Mouse (Mus musculus) stomach, postnatal 0 days (tissue): ENCODE measurements around the gene Actr10. TPM values are rescaled to one million over a fixed set of nuclear protein-coding genes. Genes with fewer than 3 reads are reported as not detected.

Experiments used
- ATAC-seq: fragments of 200-750 bp; cut with Nextera tagmentation; 2 replicates; pipeline ENCODE4 v1.8.0; 2017; ENCODE audit not compliant: low FRiP score, low TSS enrichment
- DNase-seq: peaks from one replicate; pipeline ENCODE4 v3.0.0-alpha.2; 2016; ENCODE audit warnings: low spot score
- H3K27ac ChIP-seq: fragments of 300-500 bp; sonication (generic); replicated peaks from 2 replicates; pipeline ENCODE4 v1.5.1; 2014; ENCODE audit warnings: mild to moderate bottlenecking, control low read depth
- H3K27me3 ChIP-seq: fragments of 300-500 bp; sonication (generic); 2 replicates; pipeline ENCODE4 v1.6.1; 2014; ENCODE audit warnings: low read length; ENCODE audit not compliant: control insufficient read depth, insufficient read depth
- H3K36me3 ChIP-seq: fragments of 300-500 bp; sonication (generic); 2 replicates; pipeline ENCODE4 v1.6.1; 2014; ENCODE audit warnings: low read length, mixed read lengths; ENCODE audit not compliant: control insufficient read depth, insufficient read depth
- H3K4me1 ChIP-seq: fragments of 300-500 bp; sonication (generic); replicated peaks from 2 replicates; pipeline ENCODE4 v1.6.1; 2014; ENCODE audit warnings: antibody characterized with exemption; ENCODE audit not compliant: control insufficient read depth, insufficient read depth
- H3K4me2 ChIP-seq: fragments of 300-500 bp; sonication (generic); replicated peaks from 2 replicates; pipeline ENCODE4 v1.6.1; 2014; ENCODE audit warnings: low read depth, mild to moderate bottlenecking, control low read depth, moderate library complexity
- H3K4me3 ChIP-seq: fragments of 300-500 bp; sonication (generic); 2 replicates; pipeline ENCODE4 v1.5.1; 2014; ENCODE audit warnings: low read depth, low read length, control low read depth
- H3K9ac ChIP-seq: fragments of 300-500 bp; sonication (generic); 2 replicates; pipeline ENCODE4 v1.6.1; 2014; ENCODE audit warnings: mild to moderate bottlenecking, low read length, control low read depth, mixed read lengths
- H3K9me3 ChIP-seq: fragments of 300-500 bp; sonication (generic); 2 replicates; pipeline ENCODE4 v1.6.1; 2016; ENCODE audit warnings: low read length; ENCODE audit not compliant: control insufficient read depth
- CTCF ChIP-seq: IDR thresholded peaks from 2 replicates; pipeline ENCODE4 v1.5.1; 2016; ENCODE audit warnings: antibody characterized with exemption, low read depth, mild to moderate bottlenecking, moderate library complexity
- EP300 ChIP-seq: optimal IDR thresholded peaks from 2 replicates; pipeline ENCODE3; 2016; ENCODE audit warnings: antibody characterized with exemption
- WGBS: fragments of 180-500 bp; shearing (Covaris S2); extraction: QIAGEN DNeasy Blood & Tissue Kit; methylation state at CpG from one replicate; pipeline ENCODE4 v1.1.7; 2014; 5-methylcytosine and 5-hydroxymethylcytosine counted together
- polyA plus RNA-seq: library from polyadenylated mRNA; unstranded; fragments of >200 nt; fragmentation: Nextera tagmentation; extraction: Ambion mirVana; gene quantifications from 2 replicates; pipeline ENCODE4 v1.2.1, GENCODE M21; 2015

Gene Actr10
- polyA plus RNA-seq, 1 experiment from 2014 or later: 199 TPM

GRCm38 (mm10) chr12:71001456-71001855 is 63.8 kb downstream of the Actr10 start:
- no peak overlapping the region for H3K4me3 ChIP-seq
- TF ChIP-seq CTCF (no peak), EP300 (no peak)
- 69% methylated on average over 6 of the region's 6 CpGs for WGBS
- DNase-seq: no peak
- no peak overlapping the region for H3K4me2 ChIP-seq
- no peaks in the 10 kb centered on the region for H3K27me3 ChIP-seq
- no peaks in the 10 kb centered on the region for H3K9me3 ChIP-seq
- no peak overlapping the region for H3K9ac ChIP-seq
- peak overlapping the region; percentile 13; the same call in 1 of the 2 replicates for H3K27ac ChIP-seq
- ATAC-seq: no peak
- H3K36me3 ChIP-seq: peaks cover 14% of the 10 kb centered on the region
- no peaks in the 10 kb centered on the region for H3K4me1 ChIP-seq

GRCm38 (mm10) chr12:71003760-71004426 is 66.2 kb downstream of the Actr10 start:
- Histone ChIP-seq H3K4me3 (no peak overlapping the region), H3K4me1 (no peaks in the 10 kb centered on the region), H3K27ac (no peak overlapping the region), H3K4me2 (no peak overlapping the region), H3K9ac (no peak overlapping the region), H3K36me3 (peaks cover 19% of the 10 kb centered on the region), H3K27me3 (no peaks in the 10 kb centered on the region), H3K9me3 (no peaks in the 10 kb centered on the region)
- DNase-seq (no peak), ATAC-seq (no peak)
- WGBS: 88% methylated on average over 5 of the region's 6 CpGs
- TF ChIP-seq CTCF (no peak), EP300 (no peak)

GRCm38 (mm10) chr12:71006141-71006540 is 68.5 kb downstream of the Actr10 start:
- no peak overlapping the region for H3K27ac ChIP-seq
- ATAC-seq: no peak
- peaks cover 19% of the 10 kb centered on the region for H3K36me3 ChIP-seq
- no peak overlapping the region for H3K9ac ChIP-seq
- TF ChIP-seq EP300 (no peak), CTCF (no peak)
- no peaks in the 10 kb centered on the region for H3K27me3 ChIP-seq
- WGBS: 91% methylated on average over 6 of the region's 6 CpGs
- no peak overlapping the region for H3K4me2 ChIP-seq
- H3K4me3 ChIP-seq: no peak overlapping the region
- no peaks in the 10 kb centered on the region for H3K4me1 ChIP-seq
- H3K9me3 ChIP-seq: no peaks in the 10 kb centered on the region
- DNase-seq: no peak

- WGBS: 57% methylated on average over 7 of the region's 7 CpGs
- Histone ChIP-seq H3K9me3 (no peaks in the 10 kb centered on the region), H3K4me1 (no peaks in the 10 kb centered on the region), H3K27ac (no peak overlapping the region), H3K4me2 (no peak overlapping the region), H3K4me3 (no peak overlapping the region), H3K36me3 (peaks cover 19% of the 10 kb centered on the region), H3K9ac (no peak overlapping the region), H3K27me3 (no peaks in the 10 kb centered on the region)
- ATAC-seq: no peak
- no peak for TF ChIP-seq CTCF
- TF ChIP-seq EP300: no peak
- no peak for DNase-seq
Measured at GRCm38 (mm10) chr12:71006901-71007300, 69.2 kb downstream of the Actr10 start.

GRCm38 (mm10) chr12:71009769-71010168 is 72.1 kb downstream of the Actr10 start:
- DNase-seq (peak; percentile 34), ATAC-seq (0 out of 2 replicates have a peak, but pooled peaks have one; percentile 32)
- Histone ChIP-seq H3K9ac (no peak overlapping the region), H3K4me2 (no peak overlapping the region), H3K4me3 (no peak overlapping the region), H3K4me1 (0 out of 2 replicates have a peak, but pooled peaks cover 3% of the 10 kb centered on the region), H3K27ac (no peak overlapping the region), H3K27me3 (no peaks in the 10 kb centered on the region), H3K36me3 (peaks cover 17% of the 10 kb centered on the region), H3K9me3 (no peaks in the 10 kb centered on the region)
- TF ChIP-seq CTCF (no peak), EP300 (no peak)
- 54% methylated on average over 4 of the region's 4 CpGs for whole genome bisulfite sequencing

Other genes with a start within 250 kb of the Actr10 start
- gene Frmd6, start 112.3 kb upstream of the Actr10 start, polyA plus RNA-seq: 17.1 and 17.2 TPM in 2 replicates
- 469 and 479 TPM in 2 replicates for gene Psma3, start 36.8 kb downstream of the Actr10 start, polyA plus RNA-seq
- gene Arid4a, start 78.1 kb downstream of the Actr10 start, polyA plus RNA-seq: 22.4 and 23.3 TPM in 2 replicates
- gene Tomm20l, start 173.6 kb downstream of the Actr10 start, polyA plus RNA-seq: not detected in 2 replicates
- 55.7 and 60.9 TPM in 2 replicates for gene Timm9, start 198.8 kb downstream of the Actr10 start, polyA plus RNA-seq
- gene 2700049A03Rik, start 199.0 kb downstream of the Actr10 start, polyA plus RNA-seq: 3.8 and 4.3 TPM in 2 replicates